Mouse (Mus musculus) layer of hippocampus, adult 2 months (tissue): ENCODE measurements around the gene Tspan9. TPM values are rescaled to one million over a fixed set of nuclear protein-coding genes. Genes with fewer than 3 reads are reported as not detected.

ENCODE experiments used
- DNase-seq, 2 experiments: peaks; one replicate each; pipeline ENCODE4 v3.0.0; 2022; ENCODE audit warnings: low spot score in 2 of 2
- H3K27ac ChIP-seq: fragments of 200-600 bp; 2 replicates; pipeline ENCODE4 v1.8.1; 2022
- H3K4me3 ChIP-seq: fragments of 200-600 bp; 2 replicates; pipeline ENCODE4 v1.8.1; 2022; ENCODE audit warnings: mild to moderate bottlenecking
- CTCF ChIP-seq: fragments of 200-600 bp; conservative IDR thresholded peaks from 2 replicates; pipeline ENCODE4 v1.8.1; 2022; ENCODE audit warnings: antibody characterized with exemption, mild to moderate bottlenecking, moderate library complexity
- total RNA-seq, 2 experiments: library from RNA; stranded (reverse); gene quantifications; 2 replicates each; pipeline ENCODE4 v1.2.3; 2021

Gene Tspan9
- total RNA-seq, 2 experiments from 2014 or later = 42.2 to 45.6 TPM

DNA sequence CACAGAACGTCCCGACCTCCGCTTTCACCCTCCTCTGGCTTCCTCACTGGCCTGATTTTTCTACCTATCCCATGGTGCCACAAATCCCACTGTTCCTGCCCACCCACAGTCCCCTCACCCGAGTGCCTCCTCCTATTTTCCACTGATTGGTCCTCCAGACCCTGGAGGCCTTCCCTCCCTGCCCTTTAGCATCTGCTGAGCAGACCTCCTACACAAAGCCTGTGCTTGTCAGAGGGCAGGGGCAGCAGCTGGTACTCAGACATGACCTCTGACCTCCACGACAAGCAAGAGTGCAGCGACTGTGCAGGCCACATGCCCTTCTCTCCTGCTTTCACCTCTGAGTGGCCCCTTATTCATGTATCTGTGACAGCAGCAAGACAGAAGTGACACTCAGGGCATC is 121.2 kb downstream of the Tspan9 start:
- Histone ChIP-seq H3K27ac (no peak overlapping the region), H3K4me3 (no peak overlapping the region)
- TF ChIP-seq CTCF = no peak
- no peak for DNase-seq

DNA sequence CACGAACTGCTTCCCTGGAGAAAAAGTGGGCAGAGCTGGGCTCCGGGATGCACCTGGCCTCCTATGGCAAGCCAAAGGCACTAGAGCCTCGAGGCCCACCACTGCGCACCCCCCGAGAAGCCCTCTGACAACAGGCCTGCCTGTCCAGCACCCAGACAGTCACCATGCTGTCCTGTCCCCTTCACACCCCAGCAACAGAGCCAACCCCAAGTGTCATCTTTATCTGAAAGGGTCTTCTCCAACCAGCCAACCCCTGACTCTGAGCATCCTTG is 121.5 kb downstream of the Tspan9 start:
- TF ChIP-seq CTCF = no peak
- Histone ChIP-seq H3K27ac (no peak overlapping the region), H3K4me3 (no peak overlapping the region)
- DNase-seq = no peak

DNA sequence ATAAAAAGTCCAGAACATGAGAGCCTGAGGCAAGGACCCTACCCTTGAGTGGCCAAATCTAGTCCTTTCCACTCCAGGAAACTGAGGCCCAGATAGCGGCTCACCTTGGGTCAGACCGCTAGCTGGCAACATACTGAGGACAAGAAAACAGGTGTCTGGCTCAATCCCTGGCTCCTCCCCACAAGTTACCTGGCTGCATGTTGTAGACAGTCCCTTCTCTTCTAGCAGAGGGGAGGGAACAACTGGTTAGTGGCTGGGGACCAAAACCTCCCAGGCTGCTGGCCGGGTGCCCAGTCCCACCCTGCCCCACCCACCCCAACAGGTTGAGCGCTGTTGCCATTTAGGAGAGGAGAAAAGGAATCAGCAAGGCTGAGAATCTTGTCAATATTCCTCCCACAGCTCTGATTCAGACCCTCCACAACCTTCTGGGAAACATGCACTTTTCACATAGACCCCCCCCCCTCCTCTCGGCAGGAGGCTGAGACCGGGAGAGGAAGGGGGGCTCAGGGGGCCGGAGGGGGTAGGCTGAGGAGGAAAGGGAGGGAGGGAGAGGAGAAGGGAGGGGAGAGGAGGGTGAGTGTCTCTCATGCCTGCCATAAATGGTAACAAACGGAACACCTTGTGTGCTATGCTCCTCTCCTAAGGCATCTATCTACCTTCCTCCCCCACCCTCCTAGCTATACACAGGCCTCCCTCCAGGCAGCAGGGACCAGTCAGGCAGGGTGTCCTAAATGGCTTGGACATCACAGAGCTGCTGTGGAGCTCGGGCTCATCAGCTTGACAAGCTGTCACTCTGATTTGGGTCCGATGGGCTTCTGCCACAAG is 122.1 kb downstream of the Tspan9 start:
- no peak overlapping the region for H3K27ac ChIP-seq
- no peak for DNase-seq
- H3K4me3 ChIP-seq = no peak overlapping the region
- TF ChIP-seq CTCF = no peak

DNA sequence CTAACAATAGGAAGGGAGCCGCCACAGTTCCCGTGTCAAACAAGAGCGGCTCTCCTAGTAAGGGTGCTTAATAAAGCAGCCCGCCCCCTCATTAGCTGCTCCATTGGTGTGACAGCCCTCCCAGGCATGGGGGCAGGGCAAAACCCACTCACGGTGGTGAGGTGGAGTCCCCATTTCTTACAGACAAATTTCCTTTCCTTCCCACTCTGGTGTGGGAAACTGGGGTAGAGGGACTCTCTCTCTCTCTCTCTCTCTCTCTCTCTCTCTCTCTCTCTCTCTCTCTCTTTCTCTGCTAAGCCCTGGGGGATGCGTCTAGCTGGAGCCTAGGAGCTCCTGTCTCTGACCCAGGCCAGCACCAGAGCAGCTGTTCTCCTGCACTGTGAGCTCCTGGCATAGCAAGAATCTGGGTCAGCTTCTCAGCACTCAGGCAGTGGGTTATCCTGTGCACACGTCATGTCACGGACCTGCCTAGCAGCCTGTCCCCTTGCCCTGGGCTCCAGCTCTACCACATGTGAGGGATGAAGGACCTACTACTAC is 122.8 kb downstream of the Tspan9 start:
- no peak overlapping the region for H3K4me3 ChIP-seq
- H3K27ac ChIP-seq = no peak overlapping the region
- TF ChIP-seq CTCF = no peak
- DNase-seq = no peak

DNA sequence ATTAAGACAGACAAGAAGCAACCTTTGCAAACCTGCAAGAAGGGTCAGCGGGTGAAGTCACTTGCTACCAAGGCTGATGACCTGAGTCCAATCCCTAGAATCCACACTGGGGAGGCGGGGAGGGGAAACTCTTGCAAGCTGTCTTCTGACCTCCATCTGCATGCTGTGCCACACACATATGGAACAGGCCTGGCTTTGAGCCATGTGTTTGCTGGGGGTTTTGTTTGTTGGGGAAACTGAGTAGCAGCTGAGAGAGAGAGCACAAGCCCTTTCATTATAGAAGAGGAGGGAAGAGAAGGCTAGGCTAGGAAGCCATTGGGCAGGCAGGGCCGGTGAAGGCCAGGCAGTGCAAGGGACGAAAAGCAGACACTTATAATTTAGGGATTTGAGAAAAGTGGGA is 123.3 kb downstream of the Tspan9 start:
- H3K4me3 ChIP-seq = no peak overlapping the region
- TF ChIP-seq CTCF = no peak
- H3K27ac ChIP-seq = no peak overlapping the region
- no peak for DNase-seq

DNA sequence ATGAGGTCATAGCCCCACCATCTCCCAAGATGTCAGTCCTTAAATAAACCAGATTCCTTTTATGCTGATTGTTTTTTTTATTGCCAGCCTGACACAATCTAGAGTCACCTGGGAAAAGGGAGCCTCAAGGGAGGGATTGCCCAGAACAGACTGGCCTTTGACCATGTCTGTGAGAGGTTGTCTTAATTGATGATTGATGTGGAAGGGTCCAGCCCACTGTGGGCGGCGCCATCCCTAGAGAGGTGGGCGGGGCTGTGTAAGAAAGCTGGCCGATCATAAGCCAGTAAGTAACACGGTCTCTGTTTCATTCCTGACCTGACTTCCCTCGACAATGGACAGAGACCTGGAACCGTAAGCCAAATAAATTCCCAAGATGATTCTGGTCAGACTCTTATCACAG is 124.3 kb downstream of the Tspan9 start:
- no peak for DNase-seq
- no peak overlapping the region for H3K4me3 ChIP-seq
- H3K27ac ChIP-seq = no peak overlapping the region
- TF ChIP-seq CTCF = no peak

DNA sequence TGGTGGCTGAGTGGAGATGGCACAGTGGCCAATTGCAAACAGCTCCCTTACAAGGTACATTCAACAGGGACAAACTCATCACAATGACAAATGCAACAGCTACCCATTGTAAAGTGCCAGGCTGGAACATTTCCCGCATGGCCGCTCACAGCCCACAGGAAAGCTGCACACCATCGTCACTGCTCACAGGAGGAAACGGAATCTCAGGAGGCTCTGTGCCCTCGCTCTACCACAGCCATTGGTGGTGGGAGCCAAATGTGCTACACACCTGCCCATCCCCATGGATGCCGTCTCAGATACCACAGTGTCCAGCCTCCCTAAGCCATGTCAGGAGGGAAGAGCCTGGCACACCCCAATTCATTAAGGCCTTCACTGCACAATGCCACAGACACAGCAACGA is 128.1 kb downstream of the Tspan9 start:
- TF ChIP-seq CTCF = no peak
- Histone ChIP-seq H3K4me3 (no peak overlapping the region), H3K27ac (no peak overlapping the region)
- DNase-seq = no peak

DNA sequence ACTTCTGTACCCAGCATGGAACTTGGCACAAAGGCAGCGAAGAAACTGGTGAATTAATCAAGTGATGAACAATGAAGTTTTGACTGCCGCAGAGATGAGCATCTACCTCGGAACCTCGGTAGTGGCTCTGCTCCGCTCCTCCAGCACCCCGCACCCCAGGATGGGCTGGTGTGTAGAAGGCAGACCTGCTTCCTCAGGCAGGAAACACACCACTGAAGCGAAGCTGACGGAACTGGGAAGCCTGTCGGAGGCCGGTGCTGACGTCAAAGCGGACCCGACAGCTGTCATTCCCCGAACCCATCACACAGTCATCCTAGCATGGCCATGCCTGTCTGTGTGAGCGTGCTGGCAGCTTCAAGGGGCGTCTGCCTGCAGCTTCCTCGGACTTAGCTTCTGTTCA is 131.6 kb downstream of the Tspan9 start:
- H3K27ac ChIP-seq = peak overlapping the region; percentile 28; the same call in 1 of the 2 replicates
- no peak for TF ChIP-seq CTCF
- no peak for DNase-seq
- H3K4me3 ChIP-seq = no peak overlapping the region

DNA sequence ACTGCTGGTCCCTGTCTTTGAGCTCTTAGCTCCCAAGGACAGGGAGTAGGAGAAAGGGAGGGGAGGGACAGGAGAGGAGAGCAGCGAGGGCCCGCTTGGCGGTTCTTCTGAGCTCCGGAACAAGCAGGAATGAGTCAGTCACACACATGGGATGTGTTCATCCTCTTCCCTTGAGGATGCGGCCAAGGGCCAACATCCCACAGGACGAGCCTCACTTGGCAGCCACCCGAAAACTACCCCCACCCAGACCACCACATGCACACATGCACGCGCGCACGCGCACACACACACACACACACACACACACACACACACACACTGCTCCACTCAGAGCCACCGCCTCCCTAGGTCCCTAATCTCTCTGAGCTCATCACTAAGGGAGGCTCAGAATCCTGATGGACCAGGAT is 132.3 kb downstream of the Tspan9 start:
- DNase-seq = no peak
- peak overlapping the region; percentile 48; the same call in 1 of the 2 replicates for H3K27ac ChIP-seq
- TF ChIP-seq CTCF = no peak
- no peak overlapping the region for H3K4me3 ChIP-seq

DNA sequence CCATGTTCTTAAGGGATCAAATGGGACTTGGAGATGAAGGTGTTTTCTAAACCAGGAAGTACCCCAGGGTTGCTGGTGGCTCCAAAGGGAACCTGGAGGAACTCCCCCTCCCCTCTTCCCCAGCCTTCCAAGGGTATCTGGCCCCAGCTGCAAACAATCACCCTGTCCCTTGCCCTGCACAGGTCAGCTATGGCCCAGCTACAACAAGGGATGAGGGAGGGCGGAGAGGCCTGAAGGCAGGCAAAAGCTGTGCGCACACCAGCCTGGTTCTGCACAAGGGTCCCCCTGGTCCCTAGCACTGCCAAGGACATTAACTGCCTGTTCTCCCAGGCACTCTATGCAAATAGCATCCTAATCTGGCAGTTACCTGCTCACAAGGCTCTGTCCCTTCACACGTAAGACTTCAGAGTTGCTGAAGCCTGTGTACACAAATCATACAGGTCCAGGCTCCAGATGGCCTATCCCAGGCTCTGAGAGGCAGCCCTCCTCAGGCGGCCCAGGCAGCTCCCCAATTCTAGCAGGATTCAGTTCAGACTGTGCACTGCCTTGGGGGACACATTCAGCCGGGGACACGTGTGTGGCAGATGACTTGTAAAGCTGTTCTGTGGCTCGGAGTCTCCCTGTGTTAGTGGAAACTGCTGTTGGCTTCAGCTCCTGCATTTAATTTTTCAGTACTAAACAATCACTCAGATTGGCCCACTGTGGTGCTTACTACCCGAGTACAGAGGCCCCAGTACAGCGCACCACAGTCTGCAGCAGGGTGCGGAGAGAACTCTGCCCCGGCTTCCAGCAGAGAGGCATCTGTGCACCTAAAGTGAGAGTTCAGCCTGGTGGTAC is 133.0 kb downstream of the Tspan9 start:
- Histone ChIP-seq H3K4me3 (no peak overlapping the region), H3K27ac (peak overlapping the region; percentile 48; the same call in 1 of the 2 replicates)
- DNase-seq = no peak
- no peak for TF ChIP-seq CTCF

DNA sequence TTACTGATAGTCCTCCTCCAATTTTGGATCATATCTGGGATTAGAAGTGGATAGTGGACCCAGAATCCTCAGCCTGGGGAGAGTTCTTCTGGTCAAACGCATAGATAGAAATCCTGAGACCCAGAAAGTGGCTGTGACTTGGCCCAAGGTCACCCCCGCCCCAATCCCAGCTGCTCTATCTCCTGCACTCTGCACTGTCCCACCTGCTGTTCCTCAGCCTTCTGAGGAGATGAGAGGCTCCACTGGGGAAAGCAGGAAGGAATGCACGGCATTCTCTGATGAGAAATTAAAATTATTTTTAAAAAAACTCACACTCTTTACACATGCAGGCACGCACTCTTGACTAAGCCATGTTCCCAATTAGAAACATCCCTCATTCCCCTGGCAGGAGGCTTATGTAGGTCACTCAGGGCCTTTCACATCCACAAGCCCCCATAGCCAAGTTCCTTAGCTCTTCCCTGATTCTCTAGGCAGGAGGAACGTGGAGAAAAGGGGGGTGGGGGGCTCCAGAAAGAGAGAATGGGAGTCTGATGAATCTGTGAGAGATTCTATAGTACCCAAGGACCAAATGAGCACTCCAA is 135.3 kb downstream of the Tspan9 start:
- TF ChIP-seq CTCF = no peak
- Histone ChIP-seq H3K4me3 (no peak overlapping the region), H3K27ac (peak overlapping the region; percentile 43; the same call in 1 of the 2 replicates)
- no peak for DNase-seq

DNA sequence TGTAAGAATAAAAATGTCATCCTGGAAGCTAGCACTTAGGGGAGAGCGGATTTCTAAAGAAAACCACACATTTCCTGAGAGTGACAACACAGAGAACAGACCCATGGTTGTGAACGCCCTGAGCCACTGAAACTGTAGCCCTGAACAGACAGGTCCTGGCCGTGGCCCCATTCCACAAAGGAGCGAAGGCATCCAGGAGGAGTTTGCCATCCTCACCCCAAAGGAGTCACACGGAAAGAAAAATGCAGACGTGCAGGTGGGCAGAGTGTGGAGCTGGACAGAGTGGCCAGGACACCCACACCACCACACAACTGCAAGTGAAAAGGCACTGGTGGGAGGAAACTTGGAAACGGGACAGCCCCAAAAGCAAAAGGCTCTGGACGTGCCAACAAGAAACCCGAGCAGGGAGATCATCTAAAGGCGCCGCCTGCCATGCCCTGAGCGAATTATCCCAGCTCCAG is 136.1 kb downstream of the Tspan9 start:
- no peak for TF ChIP-seq CTCF
- peak overlapping the region; percentile 43; the same call in 1 of the 2 replicates for H3K27ac ChIP-seq
- DNase-seq = no peak
- H3K4me3 ChIP-seq = no peak overlapping the region

DNA sequence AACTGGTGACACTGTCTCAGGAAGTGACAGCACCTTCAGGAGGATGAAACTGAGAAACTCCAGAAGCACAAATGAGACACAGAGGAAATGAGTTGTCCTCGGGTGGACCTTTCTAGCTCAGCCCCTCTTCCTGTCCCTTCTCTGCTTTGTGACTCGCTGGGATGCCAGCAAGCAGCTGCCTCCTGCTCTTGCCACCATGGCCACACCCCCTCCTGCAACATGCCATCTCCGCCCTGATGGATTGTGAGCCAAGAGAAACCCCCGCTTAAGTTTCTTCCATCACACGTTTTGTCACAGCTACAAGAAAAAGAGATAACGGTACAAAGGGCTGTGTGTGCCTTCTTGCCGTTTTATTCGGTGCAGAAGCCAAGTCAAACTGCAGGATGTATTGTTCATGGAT is 137.2 kb downstream of the Tspan9 start:
- H3K4me3 ChIP-seq = no peak overlapping the region
- no peak for TF ChIP-seq CTCF
- peak overlapping the region; percentile 23; the same call in 1 of the 2 replicates for H3K27ac ChIP-seq
- DNase-seq = no peak
